Mouse (Mus musculus) liver, embryonic 15.5 days (tissue): ENCODE results near the gene Rimbp2. TPM values are rescaled to one million over a fixed set of nuclear protein-coding genes. Genes with fewer than 3 reads are reported as not detected.

Source experiments
- ATAC-seq: fragments of 200-750 bp; cut with Nextera tagmentation; 2 replicates; pipeline ENCODE4 v1.8.0; 2017; ENCODE audit warnings: moderate number of reproducible peaks, mild to moderate bottlenecking, moderate library complexity; ENCODE audit not compliant: insufficient read depth
- H3K27ac ChIP-seq: fragments of 300-500 bp; sonication (generic); replicated peaks from 2 replicates; pipeline ENCODE4 v1.5.1; 2015; ENCODE audit warnings: mild to moderate bottlenecking, inconsistent platforms
- H3K27me3 ChIP-seq: fragments of 300-500 bp; sonication (generic); 2 replicates; pipeline ENCODE4 v1.6.1; 2015; ENCODE audit warnings: mild to moderate bottlenecking, inconsistent platforms
- H3K36me3 ChIP-seq: fragments of 300-500 bp; sonication (generic); replicated peaks from 2 replicates; pipeline ENCODE4 v1.6.1; 2015; ENCODE audit warnings: moderate library complexity, mild to moderate bottlenecking, inconsistent platforms
- H3K4me1 ChIP-seq: fragments of 300-500 bp; sonication (generic); replicated peaks from 2 replicates; pipeline ENCODE4 v1.6.1; 2015; ENCODE audit warnings: inconsistent platforms
- H3K4me2 ChIP-seq: fragments of 300-500 bp; sonication (generic); 2 replicates; pipeline ENCODE4 v1.6.1; 2015; ENCODE audit warnings: moderate library complexity, mild to moderate bottlenecking, inconsistent platforms
- H3K4me3 ChIP-seq: fragments of 300-500 bp; sonication (generic); replicated peaks from 2 replicates; pipeline ENCODE4 v1.5.1; 2015; ENCODE audit warnings: mild to moderate bottlenecking, inconsistent platforms
- H3K9ac ChIP-seq: fragments of 300-500 bp; sonication (generic); 2 replicates; pipeline ENCODE4 v1.6.1; 2015; ENCODE audit warnings: moderate library complexity, mild to moderate bottlenecking, inconsistent platforms
- H3K9me3 ChIP-seq: fragments of 300-500 bp; sonication (generic); replicated peaks from 2 replicates; pipeline ENCODE4 v1.6.1; 2016; ENCODE audit warnings: inconsistent platforms
- WGBS: fragments of 180-500 bp; shearing (Covaris S2); methylation state at CpG from one replicate; pipeline ENCODE4 v1.1.7; 2015; ENCODE audit warnings: mixed read lengths; ENCODE audit not compliant: insufficient replicate concordance; 5-methylcytosine and 5-hydroxymethylcytosine counted together
- polyA plus RNA-seq: library from polyadenylated mRNA; unstranded; fragments of >200 nt; fragmentation: Nextera tagmentation; extraction: Ambion mirVana; gene quantifications from 2 replicates; pipeline ENCODE4 v1.2.1, GENCODE M21; 2015

The Rimbp2 gene
- polyA plus RNA-seq, 1 experiment from 2014 or later = not detected

- Histone ChIP-seq H3K36me3 (no peaks in the 10 kb centered on the region), H3K9ac (no peak overlapping the region), H3K27me3 (no peaks in the 10 kb centered on the region), H3K4me3 (no peak overlapping the region), H3K27ac (no peak overlapping the region), H3K4me1 (no peaks in the 10 kb centered on the region), H3K4me2 (no peak overlapping the region), H3K9me3 (0 out of 2 replicates have a peak, but pooled peaks cover 3% of the 10 kb centered on the region)
- no peak for ATAC-seq
- WGBS = 31% methylated on average over 8 of the region's 8 CpGs
These were observed 242.7 kb downstream of the Rimbp2 start for GRCm38 (mm10) chr5:128710596-128710995.

GRCm38 (mm10) chr5:128708929-128709328, 244.4 kb downstream of the Rimbp2 start:
- Histone ChIP-seq H3K36me3 (no peaks in the 10 kb centered on the region), H3K4me3 (no peak overlapping the region), H3K9ac (no peak overlapping the region), H3K27ac (no peak overlapping the region), H3K4me1 (no peaks in the 10 kb centered on the region), H3K27me3 (no peaks in the 10 kb centered on the region), H3K9me3 (0 out of 2 replicates have a peak, but pooled peaks cover under 1% of the 10 kb centered on the region), H3K4me2 (no peak overlapping the region)
- ATAC-seq = no peak
- 69% methylated on average over 5 of the region's 5 CpGs for WGBS

Other genes with a start within 250 kb of the Rimbp2 start
- 65.5 and 65.6 TPM in 2 replicates for gene Stx2, start 55.1 kb upstream of the Rimbp2 start, polyA plus RNA-seq
- 371 and 412 TPM in 2 replicates for gene Ran, start 66.6 kb upstream of the Rimbp2 start, polyA plus RNA-seq
- gene Adgrd1, start 143.3 kb upstream of the Rimbp2 start, polyA plus RNA-seq = 0.21 and 0.23 TPM in 2 replicates